Mouse (Mus musculus) heart, embryonic 11.5 days (tissue): ENCODE results near the gene G6pc3. TPM values are rescaled to one million over a fixed set of nuclear protein-coding genes. Genes with fewer than 3 reads are reported as not detected.

Source experiments
- ATAC-seq: fragments of 200-750 bp; cut with Nextera tagmentation; replicated peaks from 2 replicates; pipeline ENCODE4 v1.8.0; 2017; ENCODE audit warnings: moderate library complexity; ENCODE audit not compliant: insufficient number of reproducible peaks, low FRiP score, low TSS enrichment
- H3K27ac ChIP-seq: fragments of 300-500 bp; sonication (generic); 2 replicates; pipeline ENCODE4 v1.5.1; 2014; ENCODE audit warnings: mild to moderate bottlenecking, low read depth, low read length
- H3K27me3 ChIP-seq: fragments of 300-500 bp; sonication (generic); 2 replicates; pipeline ENCODE4 v1.6.1; 2014; ENCODE audit warnings: mild to moderate bottlenecking, low read length, mixed read lengths; ENCODE audit not compliant: control insufficient read depth, insufficient read depth
- H3K36me3 ChIP-seq: fragments of 300-500 bp; sonication (generic); 2 replicates; pipeline ENCODE4 v1.6.1; 2014; ENCODE audit warnings: mild to moderate bottlenecking, low read length, moderate library complexity, mixed read lengths; ENCODE audit not compliant: control insufficient read depth, insufficient read depth
- H3K4me1 ChIP-seq: fragments of 300-500 bp; sonication (generic); 2 replicates; pipeline ENCODE4 v1.6.1; 2014; ENCODE audit warnings: low read length; ENCODE audit not compliant: control insufficient read depth, insufficient read depth
- H3K4me2 ChIP-seq: fragments of 300-500 bp; sonication (generic); 2 replicates; pipeline ENCODE4 v1.6.1; 2014; ENCODE audit warnings: mild to moderate bottlenecking, moderate library complexity
- H3K4me3 ChIP-seq: fragments of 300-500 bp; sonication (generic); 2 replicates; pipeline ENCODE4 v1.5.1; 2014; ENCODE audit warnings: low read depth, low read length
- H3K9ac ChIP-seq: fragments of 300-500 bp; sonication (generic); 2 replicates; pipeline ENCODE4 v1.6.1; 2014; ENCODE audit warnings: mild to moderate bottlenecking, low read depth, low read length, moderate library complexity
- H3K9me3 ChIP-seq: fragments of 300-500 bp; sonication (generic); replicated peaks from 2 replicates; pipeline ENCODE4 v1.6.1; 2016; ENCODE audit warnings: low read length; ENCODE audit not compliant: control insufficient read depth
- WGBS: fragments of 180-500 bp; shearing (Covaris S2); extraction: QIAGEN DNeasy Blood & Tissue Kit; methylation state at CpG from one replicate; pipeline ENCODE4 v1.1.7; 2014; ENCODE audit not compliant: insufficient replicate concordance; 5-methylcytosine and 5-hydroxymethylcytosine counted together
- microRNA-seq: library from miRNA; unstranded; fragments of <30 nt; microRNA quantifications from one replicate; pipeline ENCODE4, GENCODE M21; 2016; ENCODE audit warnings: borderline number of aligned reads
- polyA plus RNA-seq: library from polyadenylated mRNA; unstranded; fragments of >200 nt; fragmentation: Nextera tagmentation; extraction: Ambion mirVana; gene quantifications from 2 replicates; pipeline ENCODE4 v1.2.1, GENCODE M21; 2014

The G6pc3 gene
- polyA plus RNA-seq, 1 experiment from 2014 or later, result 27.9 TPM

- Histone ChIP-seq H3K27me3 (no peaks in the 10 kb centered on the region), H3K27ac (peak within 1 kb of the TSS; percentile 86), H3K9ac (peak within 1 kb of the TSS; percentile 93), H3K4me1 (peaks cover 43% of the 10 kb centered on the region), H3K9me3 (no peaks in the 10 kb centered on the region), H3K4me2 (peak within 1 kb of the TSS; percentile 93), H3K36me3 (no peaks in the 10 kb centered on the region), H3K4me3 (peak within 1 kb of the TSS; percentile 98)
- peak; percentile 87 for ATAC-seq
- under 1% methylated on average over 49 of the region's 49 CpGs for WGBS
Observed at GRCm38 (mm10) chr11:102230006-102230741, 40.8 kb downstream of the G6pc3 start, which contains the start of gene Hdac5. TSS of gene Hdac5 (minus strand) at chr11:102230166.

DNA sequence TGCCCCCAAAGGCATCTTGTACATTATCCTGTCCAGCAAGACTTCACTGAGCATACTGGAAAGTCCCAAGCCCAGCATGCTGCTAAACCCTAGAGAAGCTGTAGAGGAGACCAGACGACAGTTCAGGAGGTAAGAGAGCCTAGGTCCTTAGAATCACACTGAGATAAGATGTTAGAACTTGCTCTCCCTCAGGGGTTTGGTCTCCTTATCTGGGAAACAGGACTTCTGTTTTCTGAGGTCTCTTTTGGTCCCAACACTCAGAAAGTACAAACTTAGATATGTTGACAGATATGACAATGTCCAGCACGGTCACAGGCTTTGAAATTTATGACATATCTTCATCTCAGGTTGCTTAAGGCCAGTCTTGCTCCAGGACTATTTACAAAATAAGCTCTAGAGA lies 46.6 kb downstream of the G6pc3 start:
- Histone ChIP-seq H3K9me3 (no peaks in the 10 kb centered on the region), H3K36me3 (no peaks in the 10 kb centered on the region), H3K4me2 (no peak overlapping the region), H3K4me3 (no peak overlapping the region), H3K9ac (no peak overlapping the region), H3K4me1 (no peaks in the 10 kb centered on the region), H3K27me3 (no peaks in the 10 kb centered on the region), H3K27ac (no peak overlapping the region)
- no peak for ATAC-seq
- 26% methylated on average over 2 of the region's 2 CpGs for WGBS

GRCm38 (mm10) chr11:102240636-102241035 lies 51.2 kb downstream of the G6pc3 start:
- no peaks in the 10 kb centered on the region for H3K9me3 ChIP-seq
- ATAC-seq, result no peak
- no peak overlapping the region for H3K4me3 ChIP-seq
- peaks cover 9% of the 10 kb centered on the region; the same call in 1 of the 2 replicates for H3K4me1 ChIP-seq
- no peak overlapping the region for H3K9ac ChIP-seq
- no peaks in the 10 kb centered on the region for H3K27me3 ChIP-seq
- H3K4me2 ChIP-seq, result no peak overlapping the region
- no peak overlapping the region for H3K27ac ChIP-seq
- 80% methylated on average over 6 of the region's 6 CpGs for WGBS
- no peaks in the 10 kb centered on the region for H3K36me3 ChIP-seq

- Histone ChIP-seq H3K36me3 (no peaks in the 10 kb centered on the region), H3K9ac (no peak overlapping the region), H3K27ac (no peak overlapping the region), H3K4me3 (no peak overlapping the region), H3K27me3 (no peaks in the 10 kb centered on the region), H3K9me3 (no peaks in the 10 kb centered on the region), H3K4me2 (no peak overlapping the region), H3K4me1 (peaks cover 9% of the 10 kb centered on the region; the same call in 1 of the 2 replicates)
- WGBS, result 66% methylated on average over 5 of the region's 5 CpGs
- ATAC-seq, result no peak
Observed at GRCm38 (mm10) chr11:102241246-102241645, 51.8 kb downstream of the G6pc3 start.

DNA sequence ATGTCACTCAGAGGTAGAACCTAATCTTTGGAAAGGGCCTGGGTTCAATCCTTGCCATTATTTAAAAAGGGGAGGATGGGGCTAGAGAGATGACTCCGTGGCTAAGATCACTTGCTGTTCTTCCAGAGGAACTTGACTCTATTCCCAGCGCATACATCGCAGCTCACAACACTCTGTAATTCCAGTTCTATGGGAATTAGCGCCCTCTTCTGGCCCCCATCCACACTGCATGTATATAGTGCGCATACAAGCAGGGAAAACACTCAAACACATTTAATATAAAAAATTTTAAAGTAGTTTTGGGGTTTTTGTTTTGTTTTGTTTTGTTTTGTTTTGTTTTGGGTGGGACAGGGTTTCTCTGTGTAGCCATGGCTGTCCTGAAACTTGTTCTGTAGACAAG lies 52.5 kb downstream of the G6pc3 start:
- Histone ChIP-seq H3K4me2 (no peak overlapping the region), H3K4me3 (no peak overlapping the region), H3K4me1 (peaks cover 9% of the 10 kb centered on the region; the same call in 1 of the 2 replicates), H3K36me3 (no peaks in the 10 kb centered on the region), H3K9ac (no peak overlapping the region), H3K27ac (no peak overlapping the region), H3K27me3 (no peaks in the 10 kb centered on the region), H3K9me3 (no peaks in the 10 kb centered on the region)
- WGBS, result 48% methylated on average over 5 of the region's 5 CpGs
- no peak for ATAC-seq

Small RNA genes within 50 kb of the gene (microRNA-seq; reads per million reads assigned to microRNA genes)
- gene Mir8101, result 1.0 reads per million, percentile 13 among the genes with 10 or more reads in this experiment

Other genes with a start within 250 kb of the G6pc3 start
- gene Sost, start 222.6 kb upstream of the G6pc3 start, polyA plus RNA-seq, result 0.10 and 0.43 TPM in 2 replicates
- gene Cfap97d1, start 205.3 kb upstream of the G6pc3 start, polyA plus RNA-seq, result not detected in 2 replicates
- 49.2 and 49.4 TPM in 2 replicates for gene Dusp3, start 202.6 kb upstream of the G6pc3 start, polyA plus RNA-seq
- 2.7 and 3.4 TPM in 2 replicates for gene Mpp3, start 161.2 kb upstream of the G6pc3 start, polyA plus RNA-seq
- gene Cd300lg, start 148.1 kb upstream of the G6pc3 start, polyA plus RNA-seq, result 0.70 and 0.79 TPM in 2 replicates
- 9.7 and 11.4 TPM in 2 replicates for gene Mpp2, start 101.1 kb upstream of the G6pc3 start, polyA plus RNA-seq
- not detected in 2 replicates for gene Ppy, start 88.3 kb upstream of the G6pc3 start, polyA plus RNA-seq
- gene Pyy, start 81.8 kb upstream of the G6pc3 start, polyA plus RNA-seq, result 0.69 TPM in 1 of 2 replicates, not detected in the other
- gene Nags, start 44.1 kb upstream of the G6pc3 start, polyA plus RNA-seq, result 0.33 TPM in 1 of 2 replicates, not detected in the other
- 31.2 and 36.3 TPM in 2 replicates for gene Tmem101, start 33.2 kb upstream of the G6pc3 start, polyA plus RNA-seq
- 61.3 and 64.3 TPM in 2 replicates for gene Lsm12, start 4.3 kb upstream of the G6pc3 start, polyA plus RNA-seq
- gene Hdac5, start 40.5 kb downstream of the G6pc3 start, polyA plus RNA-seq, result 42.8 and 45.3 TPM in 2 replicates
- 12.7 and 13.2 TPM in 2 replicates for gene BC030867, start 59.3 kb downstream of the G6pc3 start, polyA plus RNA-seq
- gene Asb16, start 79.1 kb downstream of the G6pc3 start, polyA plus RNA-seq, result 0.23 TPM in 1 of 2 replicates, not detected in the other
- gene Tmub2, start 95.3 kb downstream of the G6pc3 start, polyA plus RNA-seq, result 40.1 and 40.5 TPM in 2 replicates
- gene Atxn7l3, start 107.0 kb downstream of the G6pc3 start, polyA plus RNA-seq, result 9.9 and 12.0 TPM in 2 replicates
- 52.4 and 56.4 TPM in 2 replicates for gene Ubtf, start 130.1 kb downstream of the G6pc3 start, polyA plus RNA-seq
- gene Slc4a1, start 176.6 kb downstream of the G6pc3 start, polyA plus RNA-seq, result 102 and 112 TPM in 2 replicates
- gene Rundc3a, start 203.8 kb downstream of the G6pc3 start, polyA plus RNA-seq, result 1.3 TPM in 2 replicates
- 274 and 281 TPM in 2 replicates for gene Slc25a39, start 218.3 kb downstream of the G6pc3 start, polyA plus RNA-seq
- gene Grn, start 240.7 kb downstream of the G6pc3 start, polyA plus RNA-seq, result 110 and 113 TPM in 2 replicates